Mouse (Mus musculus) thymus, adult 2 months (tissue): ENCODE data around the gene Inava. TPM values are rescaled to one million over a fixed set of nuclear protein-coding genes. Genes with fewer than 3 reads are reported as not detected.

Experiments
- DNase-seq: peaks from one replicate; pipeline ENCODE4 v3.0.0; 2021
- H3K27ac ChIP-seq: fragments of 200-500 bp; 2 replicates; pipeline ENCODE4 v1.5.1; 2012; ENCODE audit warnings: low read length, control low read depth; ENCODE audit not compliant: control insufficient read depth, insufficient read depth
- H3K27me3 ChIP-seq: fragments of 200-500 bp; 2 replicates; pipeline ENCODE4 v1.6.1; 2012; ENCODE audit warnings: mild to moderate bottlenecking, low read length, moderate library complexity, mixed read lengths; ENCODE audit not compliant: control insufficient read depth, insufficient read depth
- H3K36me3 ChIP-seq: fragments of 200-500 bp; 2 replicates; pipeline ENCODE4 v1.6.1; 2012; ENCODE audit warnings: mild to moderate bottlenecking, low read length, moderate library complexity; ENCODE audit not compliant: control insufficient read depth, insufficient read depth
- H3K4me1 ChIP-seq: fragments of 200-500 bp; replicated peaks from 2 replicates; pipeline ENCODE4 v1.6.1; 2012; ENCODE audit warnings: low read length; ENCODE audit not compliant: control insufficient read depth, insufficient read depth
- H3K4me3 ChIP-seq: fragments of 200-500 bp; 2 replicates; pipeline ENCODE4 v1.5.1; 2012; ENCODE audit warnings: mild to moderate bottlenecking, low read length, control low read depth, moderate library complexity; ENCODE audit not compliant: control insufficient read depth, insufficient read depth
- CTCF ChIP-seq: fragments of 200-500 bp; IDR thresholded peaks from 2 replicates; pipeline ENCODE4 v1.5.1; 2012; ENCODE audit warnings: mild to moderate bottlenecking, control low read depth, low read length, moderate library complexity, borderline replicate concordance; ENCODE audit not compliant: control insufficient read depth, poor library complexity, insufficient read depth; ENCODE audit errors: extremely low read depth
- POLR2A ChIP-seq: fragments of 200-500 bp; IDR thresholded peaks from 2 replicates; pipeline ENCODE4 v1.6.1; 2012; ENCODE audit warnings: mild to moderate bottlenecking, low read length, control low read depth, moderate library complexity; ENCODE audit not compliant: control insufficient read depth, poor library complexity, insufficient read depth; ENCODE audit errors: extremely low read depth
- WGBS: fragments of 180-500 bp; shearing (Covaris S2); methylation state at CpG from one replicate; pipeline ENCODE4 v1.1.7; 2018; 5-methylcytosine and 5-hydroxymethylcytosine counted together
- polyA plus RNA-seq: library from polyadenylated mRNA; depleted of rRNA; stranded (reverse); fragments of >200 nt; gene quantifications from 2 replicates; pipeline ENCODE4 v1.2.3, GENCODE M21; 2012

The Inava gene
- polyA plus RNA-seq, 1 experiment, result 9.7 TPM

GRCm38 (mm10) chr1:136226626-136227025 lies 7.4 kb downstream of the Inava start:
- DNase-seq, result no peak
- Histone ChIP-seq H3K4me1 (peaks cover 20% of the 10 kb centered on the region), H3K27me3 (no peaks in the 10 kb centered on the region), H3K27ac (no peak overlapping the region), H3K36me3 (no peaks in the 10 kb centered on the region), H3K4me3 (no peak overlapping the region)
- TF ChIP-seq POLR2A (no peak), CTCF (no peak)
- 95% methylated on average over 8 of the region's 8 CpGs for WGBS

GRCm38 (mm10) chr1:136225846-136226245 lies 8.2 kb downstream of the Inava start:
- no peak overlapping the region for H3K4me3 ChIP-seq
- no peak overlapping the region for H3K27ac ChIP-seq
- no peak for DNase-seq
- TF ChIP-seq POLR2A, result no peak
- no peak for TF ChIP-seq CTCF
- no peaks in the 10 kb centered on the region for H3K36me3 ChIP-seq
- peaks cover 14% of the 10 kb centered on the region for H3K4me1 ChIP-seq
- WGBS, result 98% methylated on average over 8 of the region's 8 CpGs
- no peaks in the 10 kb centered on the region for H3K27me3 ChIP-seq

DNA sequence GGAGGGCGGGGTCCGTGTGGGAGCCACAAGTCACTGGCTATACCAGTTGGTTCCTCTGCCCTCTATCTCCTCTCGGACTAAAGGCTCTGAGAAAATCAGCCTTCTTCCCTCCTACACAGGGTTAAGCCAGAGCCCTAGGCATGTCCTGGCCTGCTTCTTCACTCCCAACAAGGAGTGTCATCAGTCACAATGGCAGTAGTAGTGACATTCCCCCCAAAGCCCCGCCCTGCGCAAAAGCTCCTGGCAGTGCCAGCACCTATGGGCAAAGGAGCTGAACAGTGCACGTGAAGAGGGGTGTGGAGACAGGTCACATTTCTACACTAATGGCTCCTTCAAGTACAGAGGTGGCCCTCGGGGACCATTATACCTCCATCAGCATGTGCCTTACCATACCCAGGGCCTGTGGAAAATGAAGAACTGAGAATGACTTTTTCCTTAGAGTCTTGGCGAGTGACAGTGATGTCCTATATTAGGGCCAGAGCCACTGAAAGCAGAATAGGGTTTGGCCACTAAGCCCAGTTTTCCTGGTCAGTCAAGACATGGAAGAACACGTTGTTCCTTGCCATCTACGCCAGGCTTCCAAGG lies 10.2 kb downstream of the Inava start:
- 95% methylated on average over 10 of the region's 10 CpGs for WGBS
- no peak for DNase-seq
- peaks cover 11% of the 10 kb centered on the region for H3K4me1 ChIP-seq
- H3K27ac ChIP-seq, result no peak overlapping the region
- no peak overlapping the region for H3K4me3 ChIP-seq
- no peaks in the 10 kb centered on the region for H3K27me3 ChIP-seq
- H3K36me3 ChIP-seq, result no peaks in the 10 kb centered on the region
- TF ChIP-seq POLR2A (no peak), CTCF (no peak)

DNA sequence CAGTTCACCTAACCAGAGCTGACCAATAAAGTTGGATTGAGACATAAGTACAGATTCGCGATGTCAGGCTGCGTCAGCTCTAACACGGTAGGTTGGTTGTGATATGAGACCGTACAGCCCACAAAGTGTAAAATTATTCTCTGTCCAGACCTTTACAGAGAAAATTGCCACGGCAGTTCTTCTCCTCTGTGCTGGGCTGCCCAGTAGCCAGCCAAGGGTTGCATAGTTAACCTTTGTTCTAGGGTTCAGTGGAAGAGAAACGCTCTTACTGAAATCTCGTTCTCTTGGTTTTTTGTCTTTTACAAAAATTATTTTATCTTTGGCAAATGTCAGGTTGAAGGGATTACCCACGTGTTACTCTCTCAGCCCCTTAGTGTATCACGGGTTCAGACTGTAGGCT lies 11.7 kb downstream of the Inava start:
- no peak for TF ChIP-seq CTCF
- no peak for TF ChIP-seq POLR2A
- 95% methylated on average over 10 of the region's 10 CpGs for WGBS
- Histone ChIP-seq H3K27me3 (no peaks in the 10 kb centered on the region), H3K4me3 (no peak overlapping the region), H3K4me1 (no peaks in the 10 kb centered on the region), H3K36me3 (no peaks in the 10 kb centered on the region), H3K27ac (no peak overlapping the region)
- no peak for DNase-seq

DNA sequence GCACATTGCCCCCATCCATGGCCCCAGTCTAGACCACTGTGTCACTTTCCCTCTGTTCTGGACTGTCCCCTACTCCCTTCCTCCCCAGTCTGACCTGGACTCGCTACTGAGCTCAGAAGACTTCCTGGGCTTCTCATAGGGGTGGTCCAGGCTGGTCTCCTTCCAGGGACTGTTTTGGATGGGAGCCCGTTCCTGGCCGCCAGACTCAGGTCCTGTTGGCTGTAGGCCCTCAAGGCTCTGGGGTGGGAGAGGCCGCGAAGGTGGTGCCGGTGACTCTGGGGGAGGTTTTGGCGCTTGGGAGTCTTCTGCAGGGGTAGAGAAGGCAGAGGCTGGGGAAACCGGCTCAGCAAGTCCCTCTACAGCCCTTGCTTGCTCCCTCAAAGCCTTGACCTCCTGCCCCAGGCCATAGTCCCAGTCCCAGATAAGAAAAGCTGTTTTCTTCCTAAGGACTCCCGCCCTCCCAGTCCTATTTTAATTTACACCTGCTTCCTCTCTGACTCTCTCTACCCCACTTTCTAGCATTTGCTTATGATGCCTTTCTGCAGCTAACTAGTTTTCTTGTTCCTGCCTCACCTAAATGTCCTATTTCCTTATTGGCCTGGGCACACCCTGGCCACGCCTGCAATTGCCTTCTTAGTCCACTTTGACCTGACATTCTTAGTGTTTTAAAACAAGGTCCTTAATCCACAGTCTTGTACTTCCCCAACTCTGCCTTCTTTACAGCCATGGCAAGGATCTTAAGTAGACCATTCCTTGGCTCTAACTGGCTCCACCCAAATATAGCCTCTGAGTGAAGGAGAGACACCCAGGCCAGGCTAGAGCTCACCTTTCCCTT lies 13.8 kb downstream of the Inava start:
- Histone ChIP-seq H3K27ac (no peak overlapping the region), H3K4me1 (no peaks in the 10 kb centered on the region), H3K4me3 (no peak overlapping the region), H3K36me3 (no peaks in the 10 kb centered on the region), H3K27me3 (no peaks in the 10 kb centered on the region)
- TF ChIP-seq POLR2A (no peak), CTCF (no peak)
- WGBS, result 88% methylated on average over 10 of the region's 10 CpGs
- no peak for DNase-seq

GRCm38 (mm10) chr1:136214304-136214703 lies 19.8 kb downstream of the Inava start:
- 95% methylated on average over 15 of the region's 15 CpGs for WGBS
- TF ChIP-seq CTCF (no peak), POLR2A (no peak)

More at GRCm38 (mm10) chr1:136214304-136214703, 19.8 kb downstream of the Inava start:
- H3K27me3 ChIP-seq, result no peaks in the 10 kb centered on the region
- H3K4me3 ChIP-seq, result no peak overlapping the region
- DNase-seq, result no peak
- no peaks in the 10 kb centered on the region for H3K36me3 ChIP-seq
- H3K27ac ChIP-seq, result no peak overlapping the region
- H3K4me1 ChIP-seq, result no peaks in the 10 kb centered on the region
